Mouse (Mus musculus) lung, adult 2 months (tissue): ENCODE data around the gene Slc38a1.

Experiments used
- CTCF ChIP-seq: fragments of 200-500 bp; IDR thresholded peaks from 2 replicates; pipeline ENCODE4 v1.5.1; 2011; ENCODE audit warnings: mild to moderate bottlenecking, low read length, control low read depth; ENCODE audit not compliant: insufficient read depth
- POLR2A ChIP-seq: fragments of 200-500 bp; IDR thresholded peaks from 2 replicates; pipeline ENCODE4 v1.6.1; 2011; ENCODE audit warnings: low read depth, mild to moderate bottlenecking, control low read depth, low read length, borderline replicate concordance; ENCODE audit errors: extremely low read depth

- TF ChIP-seq CTCF = no peak
- TF ChIP-seq POLR2A = no peak
Measured at GRCm38 (mm10) chr15:96626871-96627270, 15.8 kb downstream of the Slc38a1 start.
